Mouse (Mus musculus): Measurements from ENCODE around the gene Plscr1.

Plscr1 gene

GRCm38 (mm10) chr9:92309077-92309476, 59.5 kb downstream of the Plscr1 start, which contains the start of gene 1700057G04Rik:
TSS of gene 1700057G04Rik (plus strand) at chr9:92309377.
- no peak for DNase-seq

DNA sequence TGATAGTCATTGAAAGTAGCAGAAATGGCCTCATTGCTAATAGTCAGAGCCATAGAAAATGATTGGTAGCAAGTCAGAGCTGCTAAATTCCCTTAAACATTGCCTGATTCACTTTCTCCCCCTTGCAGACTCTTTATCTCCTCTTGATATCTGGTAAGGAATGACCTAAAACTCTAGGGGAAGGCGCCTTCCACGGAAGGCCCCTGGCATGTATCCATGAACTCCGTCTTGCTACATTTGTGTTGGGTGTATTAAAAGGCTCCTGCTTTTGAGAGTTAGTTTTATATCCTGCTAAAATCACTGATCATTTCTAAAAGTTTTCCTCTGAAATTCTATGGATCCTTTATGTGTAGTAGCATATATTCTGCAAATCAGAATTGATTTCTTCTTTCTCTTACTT, 67.2 kb downstream of the Plscr1 start:
- DNase-seq: no peak
